Mouse (Mus musculus): ENCODE results near the gene Naaladl2.

Gene Naaladl2

DNA sequence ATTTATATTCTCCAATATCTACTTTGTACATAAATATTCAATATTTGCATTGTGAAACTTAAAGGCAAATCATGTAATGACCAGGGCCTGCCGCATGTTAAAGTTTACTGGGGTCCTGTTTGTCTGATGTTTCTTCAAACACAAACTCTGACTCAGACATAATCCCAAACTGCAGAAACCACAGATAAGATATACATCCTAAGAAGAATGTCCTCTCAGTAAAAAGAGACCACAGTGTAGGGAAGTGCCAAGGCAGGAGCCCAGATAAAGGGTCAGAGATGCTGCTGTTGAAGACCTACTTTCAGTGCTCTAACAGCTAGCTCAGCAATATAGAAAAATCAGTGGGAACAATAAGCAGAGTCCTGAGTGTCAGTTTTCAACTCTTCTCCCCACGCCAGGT lies 201.9 kb downstream of the Naaladl2 start:
- no peak for DNase-seq (ENCODE audit: extremely low read depth, low read depth, low spot score)

DNA sequence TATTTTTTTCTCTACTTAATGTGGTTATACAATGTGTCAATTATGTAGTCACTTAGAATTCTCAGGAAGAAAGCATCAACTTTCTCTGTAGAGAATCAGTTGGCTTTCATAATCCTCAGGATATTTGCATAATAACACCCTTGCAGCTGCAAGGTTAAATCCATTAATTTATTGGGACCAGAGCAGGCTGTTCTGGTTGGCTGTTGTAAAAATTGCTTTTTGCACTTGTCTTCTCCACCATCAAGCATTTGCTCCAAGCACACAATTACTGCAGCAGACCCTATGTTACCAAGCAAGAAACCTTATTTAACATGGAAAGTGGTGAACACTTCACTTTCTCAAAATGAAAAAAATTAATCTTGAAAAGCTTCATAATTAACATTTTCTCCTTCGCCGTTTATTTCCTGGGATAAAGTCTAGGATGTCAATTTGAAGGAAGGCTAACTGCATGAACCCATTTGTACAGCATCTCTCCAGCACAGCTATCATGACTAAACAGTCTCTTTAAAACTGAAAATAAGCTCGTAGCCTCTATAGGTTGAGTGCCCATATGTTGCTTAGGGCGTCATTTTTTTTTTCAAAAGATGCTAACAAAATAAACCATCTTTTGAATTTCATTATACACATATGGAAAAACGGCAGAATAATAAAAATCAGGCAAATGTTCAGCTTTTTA lies 205.4 kb downstream of the Naaladl2 start:
- DNase-seq (ENCODE audit: extremely low read depth, low read depth, low spot score) = no peak

DNA sequence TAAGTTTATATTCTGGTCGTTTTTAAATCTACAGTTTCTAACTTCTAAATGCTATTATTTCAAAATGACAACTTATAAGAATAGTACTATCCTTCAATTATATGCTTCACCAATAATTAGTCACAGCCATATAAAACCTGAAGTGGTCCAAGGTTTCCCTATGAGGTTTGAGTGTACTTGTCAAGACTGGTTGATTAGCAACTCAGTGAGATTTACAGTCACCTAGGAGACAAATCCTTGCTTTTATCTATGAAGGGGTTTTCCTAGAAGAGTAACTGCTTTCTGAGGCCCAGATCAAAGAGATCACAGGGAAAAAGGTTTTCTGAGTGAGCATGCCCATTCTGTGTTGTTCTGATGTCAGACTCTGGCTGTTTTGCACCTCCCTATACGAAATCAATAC lies 222.2 kb downstream of the Naaladl2 start:
- no peak for DNase-seq (ENCODE audit: extremely low read depth, low read depth, low spot score)

DNA sequence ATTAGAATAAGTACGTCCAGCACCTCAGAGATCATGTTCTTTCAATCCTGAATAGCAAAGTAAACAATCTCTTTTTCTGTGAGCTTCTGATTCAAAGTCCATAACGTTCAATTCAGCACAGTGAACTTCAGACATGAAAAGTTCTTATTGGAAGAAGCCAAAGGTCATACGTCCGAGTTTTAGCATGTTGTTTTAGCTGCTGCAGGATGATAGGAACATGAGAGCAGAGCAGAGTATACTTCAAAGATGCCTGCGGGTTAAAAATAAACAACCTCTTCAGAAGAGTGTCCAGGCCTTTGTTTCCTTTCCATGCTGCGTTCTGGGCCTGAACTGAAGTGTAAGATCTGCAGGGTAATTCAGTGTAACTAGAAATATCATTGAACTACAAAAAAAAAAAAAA lies 222.7 kb downstream of the Naaladl2 start:
- DNase-seq (ENCODE audit: extremely low read depth, low read depth, low spot score) = no peak

DNA sequence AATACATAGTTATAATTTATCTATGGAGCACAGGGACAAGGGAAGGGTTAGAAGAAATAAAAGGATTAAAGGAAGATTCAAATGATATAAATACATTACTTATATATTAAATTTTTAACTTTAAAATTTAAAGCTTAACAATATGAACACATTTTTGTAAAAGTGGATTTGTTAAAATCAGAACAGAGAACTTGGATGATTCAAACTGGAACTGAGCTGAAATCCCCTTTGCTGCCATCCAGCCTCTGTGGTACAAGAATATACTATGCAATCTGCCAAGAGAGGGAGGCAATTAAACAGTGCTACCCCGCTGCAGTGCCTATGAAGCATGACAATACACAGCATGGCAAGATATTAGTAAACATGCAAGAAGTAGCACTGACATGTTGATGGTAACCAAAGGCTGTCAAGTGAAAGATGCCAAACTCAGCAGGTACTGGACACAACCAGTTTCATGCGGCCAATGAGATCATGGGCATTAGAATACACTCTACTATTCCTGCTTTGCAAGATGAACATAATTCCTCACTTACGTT lies 238.6 kb downstream of the Naaladl2 start:
- no peak for DNase-seq (ENCODE audit: extremely low read depth, low read depth, low spot score)

DNA sequence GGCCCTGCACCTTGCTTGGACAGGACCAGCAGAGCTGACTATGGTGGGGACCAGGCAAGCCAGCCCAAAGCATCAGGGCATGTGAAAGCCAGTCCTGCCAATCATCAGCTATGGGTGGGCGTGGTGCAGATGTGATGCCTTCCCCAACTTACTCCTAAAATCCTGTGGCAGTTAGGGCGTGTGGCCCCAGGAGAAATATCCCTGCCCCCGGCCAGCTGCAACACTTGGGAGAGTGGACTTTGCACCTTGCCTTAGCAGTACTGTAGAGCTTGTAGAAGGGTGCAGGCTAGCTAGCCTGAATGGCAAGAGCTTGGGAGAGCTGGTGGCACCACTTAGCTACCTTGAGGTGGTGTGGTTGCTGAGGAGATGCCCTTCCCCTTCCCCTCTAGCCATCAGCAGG lies 255.3 kb downstream of the Naaladl2 start:
- no peak for DNase-seq (ENCODE audit: extremely low read depth, low read depth, low spot score)

DNA sequence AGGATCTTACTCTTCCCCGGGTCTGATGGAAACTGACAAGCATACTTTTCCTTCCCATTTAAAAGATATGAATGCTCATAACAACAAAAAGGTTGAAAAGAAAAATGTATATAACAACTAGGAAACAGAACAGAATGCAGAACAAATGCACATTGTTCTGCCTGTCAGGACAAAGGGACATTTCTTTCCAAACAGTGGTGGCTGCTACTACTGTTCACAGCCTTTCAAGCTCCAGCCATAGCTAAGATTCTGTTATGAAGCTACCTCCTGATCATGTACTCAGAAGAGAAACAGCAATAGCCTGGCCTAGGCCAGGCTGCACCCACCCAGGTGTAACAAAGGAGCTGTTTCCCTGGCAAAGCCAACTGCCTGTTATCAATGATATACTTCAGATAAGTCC lies 271.8 kb downstream of the Naaladl2 start:
- no peak for DNase-seq (ENCODE audit: extremely low read depth, low read depth, low spot score)

DNA sequence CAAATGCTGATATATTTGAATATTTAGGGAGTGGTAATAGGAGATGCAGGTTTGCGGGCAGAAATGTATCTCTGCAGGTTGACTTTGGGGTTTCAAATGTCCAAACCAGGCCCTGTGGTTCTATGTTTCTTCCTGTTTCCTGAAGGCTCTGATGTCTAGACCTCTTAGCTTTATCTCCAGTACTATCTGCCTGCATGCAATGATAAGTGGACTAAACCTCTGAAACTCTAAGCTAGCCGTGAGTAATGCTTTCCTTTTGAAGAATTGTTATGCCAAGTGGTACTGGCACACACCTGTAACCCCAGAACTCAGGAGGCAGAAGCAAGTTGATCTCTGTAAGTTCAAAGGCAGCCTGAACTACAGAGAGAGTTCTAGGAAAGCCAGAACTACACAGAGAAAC lies 291.1 kb downstream of the Naaladl2 start:
- no peak for DNase-seq (ENCODE audit: extremely low read depth, low read depth, low spot score)

DNA sequence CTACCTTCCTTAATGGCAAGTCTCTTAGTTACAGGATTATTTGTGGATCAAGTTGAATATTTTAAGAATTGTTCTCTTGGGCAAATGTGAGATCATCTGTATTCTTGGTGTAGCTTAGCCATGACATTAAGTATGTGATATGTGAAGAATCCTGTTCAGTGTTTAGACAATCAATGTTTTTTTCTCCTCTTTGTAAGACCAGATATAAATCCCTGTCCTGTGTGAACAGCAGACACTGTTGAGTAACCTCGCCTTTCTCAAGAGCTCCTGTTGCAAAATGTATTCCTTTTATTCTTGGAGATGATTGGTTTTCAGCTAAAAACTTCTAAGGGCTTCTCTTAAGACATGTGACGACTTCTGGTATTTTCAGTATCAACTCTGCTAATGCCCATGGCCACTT lies 347.3 kb downstream of the Naaladl2 start:
- no peak for DNase-seq (ENCODE audit: extremely low read depth, low read depth, low spot score)

DNA sequence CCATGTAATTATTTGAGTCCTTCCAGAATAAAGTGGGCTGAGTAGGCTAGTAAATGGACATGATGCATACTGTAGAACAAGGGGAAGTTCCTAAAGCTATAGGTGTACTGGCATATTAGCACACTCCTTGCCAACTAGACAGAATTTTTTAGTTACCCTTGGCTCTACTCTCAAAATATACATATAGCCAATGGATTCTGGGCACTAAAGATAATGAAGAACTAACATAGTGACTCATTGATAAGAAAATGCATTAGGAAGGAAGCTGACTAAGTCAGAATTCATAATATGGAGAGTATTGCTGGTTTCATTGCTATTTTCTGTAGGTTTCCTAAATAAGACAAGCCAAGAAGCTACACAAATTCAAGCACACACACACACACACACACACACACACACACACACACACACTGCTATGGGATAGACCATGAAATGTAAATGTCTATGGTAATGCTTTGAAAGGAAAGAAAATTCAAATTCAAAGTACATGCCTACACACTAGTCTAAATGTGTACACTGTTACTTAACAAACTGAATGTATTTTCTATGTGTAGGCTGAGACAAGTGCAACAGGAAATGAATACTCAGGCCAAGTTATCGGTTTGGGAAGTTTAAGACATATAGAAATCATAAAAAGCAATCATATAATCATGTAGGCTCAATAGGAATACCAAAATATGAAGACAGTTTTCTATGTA lies 356.5 kb downstream of the Naaladl2 start:
- no peak for DNase-seq (ENCODE audit: extremely low read depth, low read depth, low spot score)

DNA sequence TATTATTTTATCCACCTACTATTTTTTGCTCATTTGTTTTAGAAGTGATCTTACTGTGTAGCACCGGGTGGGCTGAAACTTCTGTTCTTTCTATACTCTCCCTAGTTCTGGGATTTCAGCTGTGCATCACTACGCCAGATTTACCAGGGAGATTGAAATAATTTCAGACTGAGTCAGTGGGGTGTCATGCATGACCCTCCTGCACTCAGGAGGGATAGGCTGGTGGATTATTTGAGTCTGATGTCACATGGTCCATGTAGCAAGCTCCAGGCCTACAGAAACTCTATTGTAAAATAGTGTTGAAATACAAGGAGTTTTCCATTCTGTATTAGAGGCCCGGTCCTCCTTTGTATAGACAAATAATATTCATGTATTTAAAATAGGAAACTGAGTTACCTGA lies 360.0 kb downstream of the Naaladl2 start:
- no peak for DNase-seq (ENCODE audit: extremely low read depth, low read depth, low spot score)

DNA sequence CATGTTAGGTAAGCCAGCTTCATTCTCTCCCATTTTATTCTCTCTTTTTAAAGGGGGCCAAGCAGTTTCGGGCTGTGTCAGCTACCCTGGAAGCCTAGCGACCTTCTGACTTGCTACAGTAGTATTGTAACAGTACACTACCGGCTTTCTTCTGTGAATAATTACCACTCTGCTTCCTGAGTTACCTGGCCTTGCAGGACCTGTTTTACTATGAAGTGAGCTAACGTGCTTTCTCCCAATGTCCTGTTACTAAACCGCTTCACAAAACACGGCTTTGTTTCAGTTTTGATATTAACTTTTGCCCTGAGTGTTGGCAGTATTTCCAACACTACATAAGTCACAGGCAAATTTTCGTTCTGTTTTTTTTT lies 360.6 kb downstream of the Naaladl2 start:
- peak; percentile 52 for DNase-seq (ENCODE audit: extremely low read depth, low read depth, low spot score)

DNA sequence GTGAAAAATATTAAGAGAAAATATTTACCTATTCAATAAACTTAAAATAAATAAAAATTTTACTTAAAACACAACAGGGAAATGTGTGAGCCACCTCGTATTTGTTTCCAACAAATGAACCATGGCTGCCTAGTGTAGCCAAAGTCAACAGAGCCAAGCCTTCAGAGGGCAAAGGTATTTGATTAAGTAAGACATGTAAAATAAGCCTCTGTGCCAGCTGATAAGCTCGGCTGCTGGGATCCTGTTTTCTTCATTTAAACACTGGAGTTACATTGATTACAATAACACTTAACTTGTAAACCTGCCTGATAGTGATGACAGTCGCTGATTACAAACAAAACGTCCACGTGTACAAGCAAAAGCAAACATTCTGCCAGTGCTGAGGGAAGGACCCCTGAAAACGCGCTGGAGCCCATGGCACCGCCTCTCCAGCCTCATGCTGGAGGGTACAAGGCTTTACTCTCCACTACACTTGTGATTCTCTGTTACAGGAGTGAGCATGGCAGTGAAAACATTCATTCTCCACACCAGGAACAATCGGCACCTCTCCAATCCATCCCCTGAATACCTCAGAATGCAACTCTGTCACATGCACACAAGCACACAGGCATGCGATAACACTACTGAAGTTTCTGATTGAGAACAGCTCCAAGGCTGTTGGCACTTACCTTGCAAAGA lies 361.1 kb downstream of the Naaladl2 start:
- no peak for DNase-seq (ENCODE audit: extremely low read depth, low read depth, low spot score)

DNA sequence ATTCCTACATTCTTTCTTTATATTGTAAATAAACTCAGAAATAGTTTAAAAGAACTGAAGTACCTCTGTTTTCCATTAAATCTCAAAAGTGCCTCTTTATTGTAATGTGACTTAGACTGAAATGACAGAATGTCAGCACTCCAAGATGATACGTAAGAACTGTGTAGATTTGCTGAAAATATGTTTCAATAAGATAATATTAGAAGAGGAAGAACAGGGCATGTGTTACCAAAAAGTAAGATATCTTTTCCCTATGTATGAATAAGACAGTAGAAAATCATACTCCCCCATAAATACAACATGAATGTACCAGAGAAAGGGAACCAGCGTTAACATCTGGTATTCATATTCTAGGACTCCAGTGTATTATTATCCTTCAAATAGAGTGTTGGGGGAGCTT lies 362.4 kb downstream of the Naaladl2 start:
- DNase-seq (ENCODE audit: extremely low read depth, low read depth, low spot score) = no peak

DNA sequence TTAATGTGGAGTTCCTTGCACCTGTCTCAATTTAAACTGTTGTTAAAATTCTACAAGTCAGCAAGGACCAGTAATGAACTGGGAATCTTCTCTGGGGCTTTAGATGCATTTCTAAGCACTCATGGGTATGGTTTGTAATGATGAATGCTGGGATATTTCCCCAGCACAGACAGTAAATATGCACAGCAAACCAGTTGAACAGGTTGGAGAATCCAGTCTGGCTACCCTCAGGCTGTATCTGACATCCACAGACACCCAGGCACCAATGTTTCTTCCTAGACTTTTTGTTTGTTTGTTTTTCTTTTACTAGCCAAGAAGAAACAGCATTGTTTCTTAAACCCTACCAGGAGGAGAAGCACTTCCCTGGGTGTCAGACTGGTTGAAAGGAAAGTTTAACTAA lies 365.6 kb downstream of the Naaladl2 start:
- peak; percentile 61 for DNase-seq (ENCODE audit: extremely low read depth, low read depth, low spot score)

DNA sequence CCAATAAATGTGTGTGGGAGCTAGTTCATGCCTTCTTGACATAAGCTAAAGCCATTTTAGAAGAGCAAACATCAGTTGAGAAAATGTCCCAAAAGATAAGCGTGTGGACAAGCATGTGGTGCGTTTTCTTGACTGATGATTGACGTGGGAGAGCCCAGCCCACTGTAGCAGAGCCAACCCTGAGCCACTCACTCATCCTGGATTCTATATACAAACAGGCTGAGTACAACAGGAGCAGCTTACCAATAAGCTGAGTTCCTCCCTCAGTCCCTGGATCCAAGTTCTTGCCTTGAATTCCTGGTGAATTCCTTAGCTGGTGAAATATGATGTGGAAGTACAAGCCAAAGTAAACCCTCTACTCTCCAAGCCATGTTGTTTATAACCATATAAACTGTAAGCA lies 395.0 kb downstream of the Naaladl2 start:
- DNase-seq (ENCODE audit: extremely low read depth, low read depth, low spot score) = no peak

DNA sequence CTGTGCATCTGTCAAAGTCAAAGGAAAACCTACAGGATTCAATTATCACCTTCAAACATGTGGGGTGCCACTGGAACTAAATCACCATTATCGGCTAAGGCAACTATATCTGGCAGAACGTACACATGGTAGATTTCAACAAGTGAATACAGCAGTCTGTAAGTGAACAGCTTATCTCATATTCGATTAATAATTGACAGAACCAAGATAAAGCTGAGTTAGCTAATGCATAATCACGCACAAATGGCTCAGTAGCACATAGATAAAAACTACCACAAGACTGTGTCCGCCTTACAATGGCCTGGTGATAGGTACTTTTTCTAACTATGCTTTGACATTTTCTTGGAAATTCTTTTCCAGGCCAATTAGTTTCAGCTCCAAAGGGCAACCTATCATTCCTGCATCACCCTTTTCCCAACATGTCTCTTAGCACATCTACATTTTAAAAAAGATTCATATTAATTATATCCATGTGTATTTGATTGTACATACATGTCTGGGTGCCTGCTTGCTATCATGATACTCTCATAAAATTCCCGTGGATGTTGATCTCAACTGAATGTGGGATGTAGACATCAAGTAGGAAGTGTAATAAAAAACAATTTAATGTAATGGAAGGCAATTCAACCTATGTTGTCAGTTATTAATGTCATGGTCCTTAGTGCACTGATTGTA lies 396.7 kb downstream of the Naaladl2 start:
- no peak for DNase-seq (ENCODE audit: extremely low read depth, low read depth, low spot score)

DNA sequence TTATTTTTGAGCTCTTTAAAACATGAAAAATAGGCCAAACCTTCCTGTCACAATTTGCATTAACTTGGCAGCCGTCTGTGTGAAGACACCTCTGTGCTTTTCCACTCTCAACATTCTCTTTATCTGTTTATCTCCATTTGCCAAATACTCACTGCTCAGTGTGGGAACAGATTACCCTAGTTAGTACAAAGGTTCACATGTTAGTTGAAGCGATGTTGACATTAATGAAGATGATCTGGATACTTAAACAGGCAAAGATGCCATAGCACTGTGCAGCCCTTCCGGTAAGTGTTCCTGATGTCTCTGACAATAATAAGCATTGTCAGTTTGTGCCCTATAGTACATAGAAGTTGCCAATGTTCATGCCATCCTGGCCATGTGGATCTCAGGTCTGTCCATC lies 400.1 kb downstream of the Naaladl2 start:
- no peak for DNase-seq (ENCODE audit: extremely low read depth, low read depth, low spot score)

DNA sequence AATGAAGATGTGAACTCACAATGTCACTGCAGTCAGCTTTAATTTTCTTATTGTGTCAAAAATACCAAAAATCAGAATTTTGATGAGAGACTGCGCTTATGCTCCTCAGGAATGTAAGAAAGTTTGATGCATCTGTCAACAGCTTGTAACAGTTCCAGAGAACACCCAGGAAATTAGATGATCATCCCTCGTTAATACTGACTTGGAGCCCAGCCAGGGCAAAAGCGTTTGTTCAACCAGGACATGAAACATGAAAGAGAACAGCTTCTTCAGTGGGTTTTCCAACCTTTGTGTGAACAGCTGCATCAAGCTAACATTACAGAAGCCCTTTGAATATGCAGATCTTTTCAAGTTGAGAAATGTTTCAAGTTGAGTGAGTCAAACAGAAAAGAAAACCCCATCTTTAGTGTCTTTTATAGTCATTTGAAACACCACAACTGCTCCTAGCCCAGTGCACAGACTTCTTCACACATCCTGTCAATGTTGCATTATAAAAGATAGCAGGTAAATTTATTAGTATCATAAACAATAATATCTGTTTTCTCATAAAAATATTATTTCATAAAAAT lies 424.8 kb downstream of the Naaladl2 start:
- no peak for DNase-seq (ENCODE audit: extremely low read depth, low read depth, low spot score)

DNA sequence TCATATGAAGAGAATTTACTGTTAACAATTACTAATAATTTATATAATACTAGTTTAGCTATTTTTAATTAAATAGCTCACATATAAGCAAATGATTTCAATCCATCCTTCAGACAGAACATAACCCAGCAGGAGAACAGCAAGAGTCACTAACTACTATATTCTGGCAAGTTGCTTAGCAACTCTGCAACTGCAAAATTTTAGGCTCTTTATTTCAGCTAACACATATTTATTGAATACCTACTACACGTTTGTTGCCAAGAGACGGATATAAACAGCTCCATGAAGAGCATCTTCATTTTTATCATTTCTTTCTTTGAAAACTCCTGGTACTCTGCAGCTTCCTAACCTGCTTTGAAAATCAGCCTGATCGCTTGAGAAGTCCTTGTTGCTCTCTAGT lies 429.3 kb downstream of the Naaladl2 start:
- DNase-seq (ENCODE audit: extremely low read depth, low read depth, low spot score) = no peak

DNA sequence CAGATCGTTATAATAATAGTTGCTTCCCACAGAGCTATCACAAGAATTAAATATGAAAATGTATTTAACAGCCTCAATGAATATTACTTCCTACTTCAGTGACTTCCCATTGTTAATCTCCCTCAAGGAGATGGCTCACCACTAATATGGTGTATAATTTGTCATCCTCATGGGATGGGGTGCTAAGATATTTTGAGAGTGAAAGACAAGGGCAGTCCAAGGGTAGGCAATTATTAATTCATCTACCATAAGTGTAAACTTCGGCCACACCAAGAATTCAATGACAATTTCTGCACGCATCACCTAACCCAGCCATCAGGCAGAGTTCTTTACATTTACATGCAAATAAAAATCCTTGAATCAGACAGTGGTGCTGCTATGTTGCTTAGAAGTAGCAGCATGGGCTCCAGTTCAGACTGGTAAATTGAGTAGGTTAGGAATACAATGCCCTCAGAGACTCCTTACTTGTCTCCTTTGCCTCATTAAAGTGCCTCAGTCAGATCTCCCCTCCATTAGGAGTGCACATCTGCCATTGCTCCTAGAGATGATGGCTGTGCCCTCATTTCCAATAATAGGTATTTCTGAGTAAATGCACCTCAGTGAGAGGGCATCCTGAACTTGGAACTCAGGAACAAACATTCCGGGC lies 438.2 kb downstream of the Naaladl2 start:
- DNase-seq (ENCODE audit: extremely low read depth, low read depth, low spot score) = no peak
